Mouse (Mus musculus): ENCODE results near the gene Icos.

Icos gene

GRCm38 (mm10) chr1:60977641-60978040, at the start of gene Icos:
Gene Icos, plus strand, starts transcription at chr1:60977927.
- no peak for DNase-seq

- DNase-seq: no peak
Observed at GRCm38 (mm10) chr1:60929036-60929435, 48.7 kb upstream of the Icos start.

- DNase-seq: no peak
Observed at GRCm38 (mm10) chr1:60930397-60930796, 47.3 kb upstream of the Icos start.

- no peak for DNase-seq
Observed at GRCm38 (mm10) chr1:60935968-60936581, 41.7 kb upstream of the Icos start.

- no peak for DNase-seq
Observed at GRCm38 (mm10) chr1:60936963-60937711, 40.6 kb upstream of the Icos start.

GRCm38 (mm10) chr1:60938256-60938655, 39.5 kb upstream of the Icos start:
- DNase-seq: no peak

GRCm38 (mm10) chr1:60938974-60939373, 38.8 kb upstream of the Icos start:
- no peak for DNase-seq

GRCm38 (mm10) chr1:60940023-60940422, 37.7 kb upstream of the Icos start:
- no peak for DNase-seq

- no peak for DNase-seq
Observed at GRCm38 (mm10) chr1:60940620-60941019, 37.1 kb upstream of the Icos start.

- DNase-seq: no peak
Observed at GRCm38 (mm10) chr1:60941056-60942048, 36.4 kb upstream of the Icos start.

- no peak for DNase-seq
Observed at GRCm38 (mm10) chr1:60942921-60943320, 34.8 kb upstream of the Icos start.

GRCm38 (mm10) chr1:60945633-60946401, 31.9 kb upstream of the Icos start:
- no peak for DNase-seq

GRCm38 (mm10) chr1:60948112-60948511, 29.6 kb upstream of the Icos start:
- DNase-seq: no peak

- DNase-seq: no peak
Observed at GRCm38 (mm10) chr1:60952958-60953357, 24.8 kb upstream of the Icos start.

GRCm38 (mm10) chr1:60953686-60954085, 24.0 kb upstream of the Icos start:
- no peak for DNase-seq

GRCm38 (mm10) chr1:60954759-60955158, 23.0 kb upstream of the Icos start:
- no peak for DNase-seq

- no peak for DNase-seq
Observed at GRCm38 (mm10) chr1:60955186-60955585, 22.5 kb upstream of the Icos start.

GRCm38 (mm10) chr1:60956196-60956595, 21.5 kb upstream of the Icos start:
- no peak for DNase-seq

- no peak for DNase-seq
Observed at GRCm38 (mm10) chr1:60958287-60958686, 19.4 kb upstream of the Icos start.

- no peak for DNase-seq
Observed at GRCm38 (mm10) chr1:60959246-60959645, 18.5 kb upstream of the Icos start.

GRCm38 (mm10) chr1:60960451-60960850, 17.3 kb upstream of the Icos start:
- no peak for DNase-seq

GRCm38 (mm10) chr1:60961080-60961479, 16.6 kb upstream of the Icos start:
- no peak for DNase-seq

GRCm38 (mm10) chr1:60962095-60962494, 15.6 kb upstream of the Icos start:
- no peak for DNase-seq

Measured in cerebellum, adult 9-11 months (tissue).